Mouse (Mus musculus) erythroblast, embryonic 14.5 days (primary cell): ENCODE measurements around the gene Hnrnpul1. TPM values are rescaled to one million over a fixed set of nuclear protein-coding genes. Genes with fewer than 3 reads are reported as not detected.

Source experiments
- H3K27me3 ChIP-seq: 2 replicates; pipeline ENCODE4 v1.6.1; 2012; ENCODE audit warnings: inconsistent platforms; ENCODE audit not compliant: control insufficient read depth
- H3K36me3 ChIP-seq: 2 replicates; pipeline ENCODE4 v1.6.1; 2012; ENCODE audit warnings: mild to moderate bottlenecking, inconsistent platforms; ENCODE audit not compliant: control insufficient read depth
- H3K4me1 ChIP-seq: 2 replicates; pipeline ENCODE4 v1.6.1; 2012; ENCODE audit warnings: inconsistent platforms; ENCODE audit not compliant: control insufficient read depth
- H3K4me3 ChIP-seq: replicated peaks from 2 replicates; pipeline ENCODE3; 2012; ENCODE audit warnings: moderate library complexity, mild to moderate bottlenecking, inconsistent platforms
- H3K9me3 ChIP-seq: 2 replicates; pipeline ENCODE4 v1.6.1; 2012; ENCODE audit warnings: low read length, inconsistent platforms, mixed read lengths; ENCODE audit not compliant: control insufficient read depth
- GATA1 ChIP-seq: IDR thresholded peaks from 2 replicates; pipeline ENCODE4 v1.6.1; 2012; ENCODE audit warnings: low read length, inconsistent platforms, mixed read lengths
- TAL1 ChIP-seq: IDR thresholded peaks from 3 replicates; pipeline ENCODE4 v1.6.1; 2012; ENCODE audit warnings: low read length, inconsistent platforms, mixed read lengths
- polyA plus RNA-seq: library from polyadenylated mRNA; stranded (reverse); fragments of >175 nt; gene quantifications from 2 replicates; pipeline ENCODE4 v1.2.3, GENCODE M21; 2012

Hnrnpul1 gene
- polyA plus RNA-seq, 1 experiment: 36.7 TPM

- Histone ChIP-seq H3K36me3 (no peaks in the 10 kb centered on the region), H3K4me1 (peaks cover 17% of the 10 kb centered on the region), H3K9me3 (no peaks in the 10 kb centered on the region), H3K4me3 (no peak overlapping the region), H3K27me3 (peaks cover 1% of the 10 kb centered on the region)
- TF ChIP-seq TAL1 (no peak), GATA1 (no peak)
Measured at GRCm38 (mm10) chr7:25781937-25782610, 27.5 kb upstream of the Hnrnpul1 start.

- no peaks in the 10 kb centered on the region for H3K36me3 ChIP-seq
- H3K27me3 ChIP-seq: no peaks in the 10 kb centered on the region
- H3K4me1 ChIP-seq: peaks cover 17% of the 10 kb centered on the region
- H3K4me3 ChIP-seq: peak overlapping the region; percentile 24
- no peaks in the 10 kb centered on the region for H3K9me3 ChIP-seq
- TF ChIP-seq TAL1: no peak
Measured at GRCm38 (mm10) chr7:25781321-25781936, 26.9 kb upstream of the Hnrnpul1 start.

GRCm38 (mm10) chr7:25780753-25781152 is 26.2 kb upstream of the Hnrnpul1 start:
- H3K4me3 ChIP-seq: no peak overlapping the region
- H3K4me1 ChIP-seq: peaks cover 17% of the 10 kb centered on the region
- H3K36me3 ChIP-seq: no peaks in the 10 kb centered on the region
- no peak for TF ChIP-seq TAL1
- TF ChIP-seq GATA1: no peak
- no peaks in the 10 kb centered on the region for H3K9me3 ChIP-seq
- H3K27me3 ChIP-seq: no peaks in the 10 kb centered on the region

- Histone ChIP-seq H3K4me1 (peaks cover 17% of the 10 kb centered on the region), H3K36me3 (no peaks in the 10 kb centered on the region), H3K27me3 (no peaks in the 10 kb centered on the region), H3K9me3 (no peaks in the 10 kb centered on the region), H3K4me3 (no peak overlapping the region)
- TF ChIP-seq TAL1 (no peak), GATA1 (no peak)
Measured at GRCm38 (mm10) chr7:25780021-25780420, 25.5 kb upstream of the Hnrnpul1 start.

- no peaks in the 10 kb centered on the region for H3K4me1 ChIP-seq
- no peak overlapping the region for H3K4me3 ChIP-seq
- no peaks in the 10 kb centered on the region for H3K36me3 ChIP-seq
- H3K27me3 ChIP-seq: no peaks in the 10 kb centered on the region
- TF ChIP-seq TAL1: no peak
- no peak for TF ChIP-seq GATA1
- H3K9me3 ChIP-seq: no peaks in the 10 kb centered on the region
Measured at GRCm38 (mm10) chr7:25768229-25768628, 13.7 kb upstream of the Hnrnpul1 start.

- Histone ChIP-seq H3K4me3 (no peak overlapping the region), H3K36me3 (no peaks in the 10 kb centered on the region), H3K27me3 (no peaks in the 10 kb centered on the region), H3K4me1 (no peaks in the 10 kb centered on the region), H3K9me3 (no peaks in the 10 kb centered on the region)
- no peak for TF ChIP-seq TAL1
- no peak for TF ChIP-seq GATA1
Measured at GRCm38 (mm10) chr7:25766108-25766507, 11.6 kb upstream of the Hnrnpul1 start.

GRCm38 (mm10) chr7:25764221-25764620 is 9.7 kb upstream of the Hnrnpul1 start:
- Histone ChIP-seq H3K4me1 (no peaks in the 10 kb centered on the region), H3K9me3 (no peaks in the 10 kb centered on the region), H3K36me3 (no peaks in the 10 kb centered on the region), H3K4me3 (no peak overlapping the region), H3K27me3 (no peaks in the 10 kb centered on the region)
- no peak for TF ChIP-seq TAL1

- no peaks in the 10 kb centered on the region for H3K9me3 ChIP-seq
- H3K4me3 ChIP-seq: no peak overlapping the region
- no peaks in the 10 kb centered on the region for H3K4me1 ChIP-seq
- TF ChIP-seq GATA1: no peak
- no peak for TF ChIP-seq TAL1
- no peaks in the 10 kb centered on the region for H3K36me3 ChIP-seq
- peaks cover under 1% of the 10 kb centered on the region; the same call in 1 of the 2 replicates for H3K27me3 ChIP-seq
Measured at GRCm38 (mm10) chr7:25763678-25764077, 9.1 kb upstream of the Hnrnpul1 start.

- Histone ChIP-seq H3K27me3 (peaks cover 8% of the 10 kb centered on the region), H3K36me3 (no peaks in the 10 kb centered on the region)
- TF ChIP-seq GATA1: no peak
- TF ChIP-seq TAL1: no peak
Measured at GRCm38 (mm10) chr7:25761354-25761753, 6.8 kb upstream of the Hnrnpul1 start.

More at GRCm38 (mm10) chr7:25761354-25761753, 6.8 kb upstream of the Hnrnpul1 start:
- Histone ChIP-seq H3K4me3 (no peak overlapping the region), H3K4me1 (peaks cover 4% of the 10 kb centered on the region), H3K9me3 (no peaks in the 10 kb centered on the region)
